Mouse (Mus musculus) liver, embryonic 11.5 days (tissue): ENCODE results near the gene Olfr374. TPM values are rescaled to one million over a fixed set of nuclear protein-coding genes. Genes with fewer than 3 reads are reported as not detected.
"Not testable (repeated sequence)": the region's sequence is repeated elsewhere in the genome, so short reads cannot be mapped to it uniquely, and the experiment has no call there.

Experiments
- ATAC-seq: fragments of 200-750 bp; cut with Nextera tagmentation; replicated peaks from 2 replicates; pipeline ENCODE4 v1.8.0; 2017; ENCODE audit warnings: moderate number of reproducible peaks, mild to moderate bottlenecking, moderate TSS enrichment, moderate library complexity; ENCODE audit not compliant: low FRiP score
- DNase-seq: peaks from one replicate; pipeline ENCODE4 v3.0.0-alpha.2; 2017; ENCODE audit warnings: low spot score
- H3K27ac ChIP-seq: fragments of 300-500 bp; sonication (generic); 2 replicates; pipeline ENCODE4 v1.5.1; 2014; ENCODE audit warnings: mild to moderate bottlenecking, low read depth, low read length, control low read depth
- H3K27me3 ChIP-seq: fragments of 300-500 bp; sonication (generic); replicated peaks from 2 replicates; pipeline ENCODE4 v1.6.1; 2014; ENCODE audit warnings: low read length, mixed read lengths; ENCODE audit not compliant: control insufficient read depth, insufficient read depth
- H3K36me3 ChIP-seq: fragments of 300-500 bp; sonication (generic); 2 replicates; pipeline ENCODE4 v1.6.1; 2014; ENCODE audit warnings: mild to moderate bottlenecking, low read length, moderate library complexity, mixed read lengths; ENCODE audit not compliant: control insufficient read depth, insufficient read depth
- H3K4me1 ChIP-seq: fragments of 300-500 bp; sonication (generic); replicated peaks from 2 replicates; pipeline ENCODE4 v1.6.1; 2014; ENCODE audit warnings: low read length, mixed read lengths; ENCODE audit not compliant: control insufficient read depth, insufficient read depth
- H3K4me2 ChIP-seq: fragments of 300-500 bp; sonication (generic); 2 replicates; pipeline ENCODE4 v1.6.1; 2014; ENCODE audit warnings: mild to moderate bottlenecking, control low read depth, moderate library complexity
- H3K4me3 ChIP-seq: fragments of 300-500 bp; sonication (generic); 2 replicates; pipeline ENCODE4 v1.5.1; 2014; ENCODE audit warnings: low read depth, low read length, control low read depth
- H3K9ac ChIP-seq: fragments of 300-500 bp; sonication (generic); 2 replicates; pipeline ENCODE4 v1.6.1; 2014; ENCODE audit warnings: low read depth, low read length, control low read depth
- H3K9me3 ChIP-seq: fragments of 300-500 bp; sonication (generic); 2 replicates; pipeline ENCODE4 v1.6.1; 2016; ENCODE audit warnings: low read length, inconsistent platforms, mixed read lengths; ENCODE audit not compliant: control insufficient read depth
- WGBS: fragments of 180-500 bp; shearing (Covaris S2); extraction: QIAGEN DNeasy Blood & Tissue Kit; methylation state at CpG from one replicate; pipeline ENCODE4 v1.1.7; 2014; 5-methylcytosine and 5-hydroxymethylcytosine counted together
- polyA plus RNA-seq: library from polyadenylated mRNA; unstranded; fragments of >200 nt; fragmentation: Nextera tagmentation; extraction: Ambion mirVana; gene quantifications from 2 replicates; pipeline ENCODE4 v1.2.1, GENCODE M21; 2014

Gene Olfr374
- not detected in 2 replicates for polyA plus RNA-seq

DNA sequence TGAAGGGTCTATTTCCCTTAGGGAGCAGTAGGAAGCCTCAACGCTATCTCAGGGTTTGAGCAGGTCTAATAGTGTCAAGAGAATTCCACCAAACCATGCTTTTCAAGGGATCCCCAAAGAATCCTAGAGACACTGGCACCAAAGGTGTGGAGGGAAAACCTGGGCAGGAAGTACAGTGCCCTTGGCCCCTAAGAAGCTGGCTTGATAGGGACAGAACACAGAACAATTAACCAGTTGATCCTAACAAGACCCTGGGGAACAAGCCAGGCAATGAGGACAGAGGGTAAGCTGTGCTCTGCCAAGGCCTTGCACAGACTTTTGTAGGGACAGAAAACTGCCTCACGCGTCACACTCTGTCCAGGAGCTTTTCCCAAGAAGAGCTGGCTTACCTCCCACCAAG is at the start of gene Olfr374:
Olfr374 (plus strand) TSS at position 301 of the 400 bp plus-strand sequence.
- H3K27ac ChIP-seq, result no peak within 1 kb of the TSS
- no peak within 1 kb of the TSS for H3K4me3 ChIP-seq
- DNase-seq (no peak), ATAC-seq (no peak)
- no peaks in the 10 kb centered on the region for H3K4me1 ChIP-seq
- H3K27me3 ChIP-seq, result no peaks in the 10 kb centered on the region
- no peak within 1 kb of the TSS for H3K9ac ChIP-seq
- peaks cover 3% of the 10 kb centered on the region; the same call in 1 of the 2 replicates for H3K9me3 ChIP-seq
- WGBS, result 82% methylated on average over 3 of the region's 3 CpGs
- H3K4me2 ChIP-seq, result no peak within 1 kb of the TSS
- no peaks in the 10 kb centered on the region for H3K36me3 ChIP-seq

DNA sequence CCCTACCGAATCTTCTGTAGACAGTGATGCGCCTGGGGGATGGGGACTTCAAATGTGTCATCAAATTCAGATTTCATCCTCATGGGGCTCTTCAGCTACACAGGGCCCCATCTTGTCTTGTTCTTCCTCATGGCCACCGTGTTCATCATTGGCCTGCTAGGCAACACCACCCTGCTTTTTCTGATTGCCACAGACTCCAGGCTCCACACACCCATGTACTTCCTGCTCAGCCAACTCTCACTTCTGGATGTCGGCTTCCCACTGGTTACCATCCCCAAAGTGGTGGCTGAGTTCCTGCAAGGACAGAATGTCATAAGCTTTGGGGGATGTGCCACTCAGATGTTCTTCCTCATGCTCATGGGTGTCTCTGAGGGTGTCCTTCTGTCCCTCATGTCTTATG is 49.2 kb upstream of the Olfr374 start:
- H3K4me2 ChIP-seq, H3K9me3 ChIP-seq, H3K4me1 ChIP-seq, H3K27ac ChIP-seq, H3K27me3 ChIP-seq, H3K9ac ChIP-seq, H3K36me3 ChIP-seq, H3K4me3 ChIP-seq, ATAC-seq, DNase-seq: not testable (repeated sequence)
- 70% methylated on average over 3 of the region's 4 CpGs for WGBS

DNA sequence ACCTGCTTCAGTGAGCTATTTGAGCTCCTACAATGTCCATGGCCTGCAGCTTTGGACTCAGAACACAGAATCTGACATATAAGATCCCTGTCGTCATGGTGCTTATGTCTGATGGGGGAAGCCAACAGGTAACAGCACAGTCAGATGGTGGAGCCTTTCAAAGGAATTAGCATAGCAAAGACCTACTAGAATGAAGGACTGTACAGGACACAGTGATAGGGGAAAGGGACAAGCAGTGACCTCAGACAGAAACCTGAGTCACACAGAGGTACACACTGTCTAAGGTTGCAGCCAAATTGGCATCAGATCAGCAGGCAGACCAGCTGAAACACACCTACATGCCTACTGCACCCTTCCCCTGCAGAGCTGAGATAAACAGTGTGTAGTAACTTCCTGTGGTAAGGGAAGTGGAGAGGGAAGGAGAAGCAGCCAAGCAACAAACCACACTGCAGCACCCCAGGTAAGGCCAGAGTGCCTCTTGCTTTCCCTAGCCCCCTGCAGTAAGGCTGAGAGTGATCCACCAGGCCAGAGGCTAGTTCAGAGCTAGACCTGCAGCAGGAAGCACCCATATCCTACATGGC is 39.9 kb upstream of the Olfr374 start:
- not testable (repeated sequence) for H3K27ac ChIP-seq, H3K4me1 ChIP-seq, H3K36me3 ChIP-seq, H3K4me2 ChIP-seq, H3K27me3 ChIP-seq, H3K4me3 ChIP-seq, ATAC-seq, DNase-seq, H3K9ac ChIP-seq, H3K9me3 ChIP-seq
- 76% methylated on average over 1 of the region's 1 CpGs for WGBS

DNA sequence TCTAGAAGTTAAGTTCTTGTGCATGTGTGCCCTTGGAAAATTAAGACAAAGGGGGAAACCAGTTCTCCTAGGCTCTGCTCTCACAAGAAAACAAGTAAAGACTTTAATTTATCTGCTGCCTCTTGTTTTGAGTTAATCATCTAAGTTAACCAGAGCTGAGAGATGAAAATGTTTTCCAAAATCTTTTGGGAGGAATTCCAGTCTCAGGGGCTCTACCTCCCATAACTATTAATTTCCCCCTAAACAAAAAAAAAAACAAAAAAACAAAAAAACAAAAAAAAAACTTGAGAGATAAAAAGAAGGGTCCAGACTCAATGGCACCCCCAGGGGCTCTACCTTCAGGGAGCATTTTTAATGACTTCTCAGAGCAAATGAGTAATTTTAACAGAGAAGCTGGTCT is 24.0 kb upstream of the Olfr374 start, which contains the start of gene Olfr373:
Olfr373 (plus strand) TSS at position 301 of the 400 bp plus-strand sequence.
- not testable (repeated sequence) for H3K27me3 ChIP-seq, H3K4me2 ChIP-seq, H3K36me3 ChIP-seq, H3K9me3 ChIP-seq, H3K4me1 ChIP-seq, H3K4me3 ChIP-seq, ATAC-seq, DNase-seq, H3K27ac ChIP-seq, H3K9ac ChIP-seq

DNA sequence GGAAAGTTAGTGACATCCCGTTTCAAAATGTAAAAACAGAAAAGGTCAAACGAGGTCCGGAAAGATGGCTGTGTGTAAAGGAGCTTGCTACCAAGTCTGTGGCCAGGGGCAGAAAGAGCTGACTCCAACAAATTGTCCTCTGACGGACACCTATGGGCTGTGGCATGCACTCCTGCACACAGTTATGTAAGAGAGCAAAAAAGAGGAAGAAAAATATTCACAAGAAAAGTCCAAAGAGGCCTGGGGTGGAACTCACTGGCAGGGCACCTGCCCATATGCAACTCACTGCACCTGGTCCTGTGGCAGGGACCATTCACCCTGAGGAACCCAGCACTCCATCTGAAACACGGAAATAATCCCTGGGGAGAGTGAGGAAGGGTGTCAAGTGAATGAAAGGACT is 22.1 kb upstream of the Olfr374 start:
- no peaks in the 10 kb centered on the region for H3K27me3 ChIP-seq
- no peak overlapping the region for H3K4me3 ChIP-seq
- no peaks in the 10 kb centered on the region for H3K36me3 ChIP-seq
- no peaks in the 10 kb centered on the region for H3K9me3 ChIP-seq
- H3K4me2 ChIP-seq, result no peak overlapping the region
- ATAC-seq, result no peak
- H3K27ac ChIP-seq, result no peak overlapping the region
- no peaks in the 10 kb centered on the region for H3K4me1 ChIP-seq
- DNase-seq, result no peak
- WGBS, result 57% methylated on average over 5 of the region's 5 CpGs
- H3K9ac ChIP-seq, result no peak overlapping the region

DNA sequence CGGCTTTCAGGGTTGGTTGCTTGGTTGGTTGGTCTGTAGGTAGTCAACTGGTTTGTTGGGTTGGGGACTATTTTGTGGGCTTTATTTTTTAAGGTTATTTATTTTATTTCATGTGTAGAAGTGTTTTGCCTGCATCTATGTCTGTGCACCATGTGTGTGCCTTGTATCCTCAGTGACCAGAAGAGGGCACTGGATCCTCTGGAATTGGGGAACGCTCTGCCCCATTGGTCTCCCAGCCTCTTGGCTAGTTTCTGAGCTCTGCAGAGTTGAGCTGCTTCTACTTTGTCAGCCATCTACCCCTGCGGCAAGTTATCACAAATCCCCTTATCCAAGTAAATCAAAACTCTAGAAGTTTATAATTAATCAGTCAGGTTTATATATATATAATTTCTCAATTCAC is 19.2 kb upstream of the Olfr374 start:
- H3K4me1 ChIP-seq, H3K27ac ChIP-seq, H3K4me3 ChIP-seq, H3K9ac ChIP-seq, H3K27me3 ChIP-seq, DNase-seq, H3K4me2 ChIP-seq, ATAC-seq, H3K9me3 ChIP-seq, H3K36me3 ChIP-seq: not testable (repeated sequence)
- 70% methylated on average over 3 of the region's 3 CpGs for WGBS

DNA sequence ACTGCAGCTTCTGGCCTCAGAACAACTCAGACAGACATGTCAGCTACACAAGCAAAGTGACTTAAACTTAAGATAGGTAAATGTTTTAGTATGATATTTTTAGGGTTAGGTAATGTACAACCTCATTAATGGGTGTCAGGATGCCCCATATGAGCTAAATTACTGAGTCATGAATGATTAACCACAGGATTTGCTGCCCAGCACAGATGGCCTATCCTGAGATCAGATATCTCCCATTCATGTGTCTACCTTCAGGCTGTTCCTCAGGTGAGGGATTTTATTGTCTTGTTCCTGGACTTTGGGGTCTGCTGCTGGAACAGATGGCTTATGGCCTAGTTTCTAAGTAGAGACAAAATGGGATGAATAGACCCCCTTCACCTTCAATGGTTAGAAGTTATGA is 10.1 kb upstream of the Olfr374 start:
- H3K4me2 ChIP-seq, H3K27me3 ChIP-seq, ATAC-seq, DNase-seq, H3K9ac ChIP-seq, H3K27ac ChIP-seq, H3K36me3 ChIP-seq, H3K4me1 ChIP-seq, H3K4me3 ChIP-seq, H3K9me3 ChIP-seq: not testable (repeated sequence)

DNA sequence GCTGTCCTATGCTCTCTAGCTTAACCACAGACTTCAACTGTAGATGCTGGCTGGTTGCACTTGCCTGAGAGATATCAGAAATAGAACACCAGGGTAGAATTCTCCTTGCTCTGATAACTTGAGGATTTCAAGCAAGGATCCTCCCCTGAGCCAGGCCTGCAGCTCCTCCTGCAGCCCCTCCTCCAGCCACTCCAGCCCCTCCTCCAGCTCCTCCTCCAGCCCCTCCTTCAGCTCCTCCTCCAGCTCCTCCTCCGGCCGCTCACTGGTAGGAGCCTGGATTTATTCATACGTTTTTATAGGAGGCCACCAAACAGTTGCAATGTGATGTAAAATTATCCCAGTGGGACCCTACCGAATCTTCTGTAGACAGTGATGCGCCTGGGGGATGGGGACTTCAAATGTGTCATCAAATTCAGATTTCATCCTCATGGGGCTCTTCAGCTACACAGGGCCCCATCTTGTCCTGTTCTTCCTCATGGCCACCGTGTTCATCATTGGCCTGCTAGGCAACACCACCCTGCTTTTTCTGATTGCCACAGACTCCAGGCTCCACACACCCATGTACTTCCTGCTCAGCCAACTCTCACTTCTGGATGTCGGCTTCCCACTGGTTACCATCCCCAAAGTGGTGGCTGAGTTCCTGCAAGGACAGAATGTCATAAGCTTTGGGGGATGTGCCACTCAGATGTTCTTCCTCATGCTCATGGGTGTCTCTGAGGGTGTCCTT is 7.3 kb upstream of the Olfr374 start:
- ATAC-seq, result peak; percentile 54
- not testable (repeated sequence) for DNase-seq, H3K4me2 ChIP-seq, H3K9ac ChIP-seq, H3K4me3 ChIP-seq, H3K36me3 ChIP-seq, H3K4me1 ChIP-seq, H3K27ac ChIP-seq, H3K27me3 ChIP-seq, H3K9me3 ChIP-seq
- 53% methylated on average over 6 of the region's 7 CpGs for WGBS

DNA sequence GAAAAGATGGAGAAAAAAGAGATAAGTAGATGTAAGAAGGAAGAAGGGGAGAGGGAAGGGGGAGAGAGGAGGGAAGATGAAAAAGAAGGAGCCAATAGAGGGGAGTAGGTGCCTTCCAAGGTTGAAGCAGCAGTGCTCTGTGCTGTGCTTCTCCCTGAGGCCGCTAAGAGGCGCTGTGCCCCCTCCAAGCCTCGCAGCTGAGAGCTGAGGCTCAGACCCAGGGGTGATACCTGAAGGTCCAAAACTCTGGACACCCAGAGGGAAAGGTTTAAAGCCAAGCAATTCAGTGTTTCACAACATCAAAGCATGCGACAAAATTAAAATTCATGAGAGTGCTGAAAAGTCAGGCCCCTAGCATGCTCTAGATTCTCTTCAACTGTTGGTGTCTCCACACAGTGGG is 1.7 kb upstream of the Olfr374 start:
- 25% methylated on average over 4 of the region's 4 CpGs for WGBS

More for the DNA sequence above, 1.7 kb upstream of the Olfr374 start:
- Histone ChIP-seq H3K27me3 (no peaks in the 10 kb centered on the region), H3K27ac (no peak overlapping the region), H3K4me3 (no peak overlapping the region), H3K4me2 (no peak overlapping the region), H3K4me1 (no peaks in the 10 kb centered on the region), H3K9me3 (peaks cover 3% of the 10 kb centered on the region; the same call in 1 of the 2 replicates), H3K36me3 (no peaks in the 10 kb centered on the region), H3K9ac (no peak overlapping the region)
- DNase-seq (no peak), ATAC-seq (no peak)
